Mouse (Mus musculus) C2C12 (cell line): ENCODE results near the gene H2-K1. TPM values are rescaled to one million over a fixed set of nuclear protein-coding genes. Genes with fewer than 3 reads are reported as not detected.
"Not testable (repeated sequence)": the region's sequence is repeated elsewhere in the genome, so short reads cannot be mapped to it uniquely, and the experiment has no call there.

ENCODE experiments used
- H3K27me3 ChIP-seq: one replicate; pipeline ENCODE4 v1.6.1; 2011; ENCODE audit not compliant: control insufficient read depth, insufficient read depth, insufficient read length
- H3K36me3 ChIP-seq: one replicate; pipeline ENCODE4 v1.6.1; 2011; ENCODE audit not compliant: control insufficient read depth, insufficient read depth
- H3K4me3 ChIP-seq: one replicate; pipeline ENCODE4 v1.5.1; 2011; ENCODE audit warnings: mild to moderate bottlenecking, control low read depth; ENCODE audit not compliant: poor library complexity, insufficient read depth, severe bottlenecking
- H3K79me2 ChIP-seq: one replicate; pipeline ENCODE4 v1.6.1; 2011; ENCODE audit not compliant: control insufficient read depth, insufficient read depth
- H3K79me3 ChIP-seq: one replicate; pipeline ENCODE4 v1.6.1; 2011; ENCODE audit warnings: low read depth, control low read depth
- H3ac ChIP-seq: one replicate; pipeline ENCODE3; 2011; ENCODE audit warnings: low read depth; ENCODE audit not compliant: control insufficient read depth, insufficient read length
- CEBPB ChIP-seq: IDR thresholded peaks from one replicate; pipeline ENCODE4 v1.6.1; 2011; ENCODE audit warnings: low read depth, mild to moderate bottlenecking, control low read depth, moderate library complexity
- CTCF ChIP-seq: IDR thresholded peaks from one replicate; pipeline ENCODE4 v1.5.1; 2011; ENCODE audit not compliant: control insufficient read depth, insufficient read depth, insufficient read length
- FOSL1 ChIP-seq: IDR thresholded peaks from one replicate; pipeline ENCODE4 v1.8.0; 2011; ENCODE audit warnings: mild to moderate bottlenecking, low read length; ENCODE audit not compliant: poor library complexity, insufficient read depth, severe bottlenecking
- MAX ChIP-seq: IDR thresholded peaks from one replicate; pipeline ENCODE4 v1.6.1; 2011; ENCODE audit warnings: mild to moderate bottlenecking, control low read depth
- MYOD1 ChIP-seq: IDR thresholded peaks from one replicate; pipeline ENCODE4 v1.6.1; 2011; ENCODE audit warnings: low read depth; ENCODE audit not compliant: control insufficient read depth, insufficient read length
- MYOG ChIP-seq: IDR thresholded peaks from one replicate; pipeline ENCODE4 v1.6.1; 2011; ENCODE audit not compliant: control insufficient read depth, insufficient read length; ENCODE audit errors: extremely low read depth
- USF1 ChIP-seq: IDR thresholded peaks from one replicate; pipeline ENCODE4 v1.6.1; 2011; ENCODE audit warnings: low read depth, mild to moderate bottlenecking, control low read depth, moderate library complexity
- polyA plus RNA-seq: library from polyadenylated mRNA; unstranded; fragments of >200 nt; fragmentation: generic; extraction: Trizol; gene quantifications from one replicate; pipeline ENCODE4 v1.2.1, GENCODE M21; 2012; ENCODE audit warnings: missing spikeins

H2-K1 gene
- polyA plus RNA-seq, 1 experiment: 19.0 TPM

GRCm38 (mm10) chr17:34021539-34022413 is 21.6 kb upstream of the H2-K1 start:
- Histone ChIP-seq H3K79me2 (no peaks in the 10 kb centered on the region), H3K27me3 (no peaks in the 10 kb centered on the region), H3ac (no peak overlapping the region), H3K4me3 (no peak overlapping the region), H3K79me3 (no peaks in the 10 kb centered on the region), H3K36me3 (no peaks in the 10 kb centered on the region)
- TF ChIP-seq CEBPB: no peak
- no peak for TF ChIP-seq MAX
- no peak for TF ChIP-seq MYOD1
- no peak for TF ChIP-seq FOSL1
- no peak for TF ChIP-seq MYOG
- no peak for TF ChIP-seq USF1
- no peak for TF ChIP-seq CTCF

DNA sequence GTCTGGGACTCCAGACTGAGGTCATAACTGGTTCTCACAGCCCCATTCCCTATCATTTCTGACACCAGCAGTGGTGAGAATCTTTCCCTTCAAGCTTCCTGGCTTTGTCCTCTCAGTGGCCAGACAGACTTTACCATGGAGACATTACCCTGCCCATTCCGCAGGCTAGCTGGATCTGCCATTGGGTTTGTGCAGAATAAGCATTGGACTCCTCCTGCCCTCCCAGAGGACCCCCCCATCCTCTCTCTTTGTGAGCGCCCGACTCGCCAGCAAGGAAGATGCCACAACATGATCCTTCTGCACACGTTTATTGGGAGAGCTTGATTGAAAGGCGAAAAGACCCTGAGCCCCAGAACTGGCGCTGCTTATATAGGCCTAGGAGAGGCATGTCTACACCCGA is 13.3 kb upstream of the H2-K1 start:
- TF ChIP-seq MYOD1 (no peak), FOSL1 (no peak), CEBPB (no peak), CTCF (no peak), USF1 (no peak), MYOG (no peak), MAX (no peak)
- Histone ChIP-seq H3K27me3 (peaks cover 5% of the 10 kb centered on the region), H3K79me2 (no peaks in the 10 kb centered on the region), H3K4me3 (no peak overlapping the region), H3ac (no peak overlapping the region), H3K79me3 (no peaks in the 10 kb centered on the region), H3K36me3 (no peaks in the 10 kb centered on the region)

- TF ChIP-seq FOSL1: no peak
- TF ChIP-seq CEBPB: no peak
- no peak for TF ChIP-seq MYOD1
- TF ChIP-seq CTCF: no peak
- no peak for TF ChIP-seq MAX
- TF ChIP-seq USF1: no peak
- no peak for TF ChIP-seq MYOG
- Histone ChIP-seq H3K36me3 (no peaks in the 10 kb centered on the region), H3K79me2 (no peaks in the 10 kb centered on the region), H3ac (no peak overlapping the region), H3K79me3 (no peaks in the 10 kb centered on the region), H3K4me3 (no peak overlapping the region), H3K27me3 (peaks cover 5% of the 10 kb centered on the region)
Measured at GRCm38 (mm10) chr17:34010156-34010555, 10.0 kb upstream of the H2-K1 start.

GRCm38 (mm10) chr17:34006570-34006969 is 6.4 kb upstream of the H2-K1 start:
- TF ChIP-seq CTCF (no peak), CEBPB (no peak)
- H3K27me3 ChIP-seq: peaks cover 5% of the 10 kb centered on the region
- H3K79me2 ChIP-seq: no peaks in the 10 kb centered on the region
- H3K4me3 ChIP-seq: no peak overlapping the region
- H3K36me3 ChIP-seq: no peaks in the 10 kb centered on the region
- no peak overlapping the region for H3ac ChIP-seq
- no peaks in the 10 kb centered on the region for H3K79me3 ChIP-seq

GRCm38 (mm10) chr17:34003426-34003825 is 3.3 kb upstream of the H2-K1 start:
- Histone ChIP-seq H3K4me3 (no peak overlapping the region), H3K79me3 (no peaks in the 10 kb centered on the region), H3ac (no peak overlapping the region), H3K79me2 (no peaks in the 10 kb centered on the region), H3K36me3 (no peaks in the 10 kb centered on the region), H3K27me3 (no peaks in the 10 kb centered on the region)
- TF ChIP-seq USF1: no peak
- TF ChIP-seq CEBPB: no peak
- no peak for TF ChIP-seq MAX
- no peak for TF ChIP-seq MYOD1
- TF ChIP-seq CTCF: no peak
- no peak for TF ChIP-seq MYOG
- TF ChIP-seq FOSL1: no peak

- not testable (repeated sequence) for H3ac ChIP-seq, H3K79me2 ChIP-seq, H3K4me3 ChIP-seq, H3K36me3 ChIP-seq, H3K27me3 ChIP-seq, H3K79me3 ChIP-seq
Measured at GRCm38 (mm10) chr17:34000796-34001195, 649 bp upstream of the H2-K1 start.
